Mouse (Mus musculus) limb, embryonic 14.5 days (tissue): Measurements from ENCODE around the gene Hes1. TPM values are rescaled to one million over a fixed set of nuclear protein-coding genes. Genes with fewer than 3 reads are reported as not detected.

Experiments
- ATAC-seq: fragments of 200-750 bp; cut with Nextera tagmentation; 2 replicates; pipeline ENCODE4 v1.8.0; 2017; ENCODE audit warnings: low read depth, moderate number of reproducible peaks, moderate TSS enrichment; ENCODE audit not compliant: low FRiP score
- DNase-seq: peaks from one replicate; pipeline ENCODE4 v3.0.0-alpha.2; 2015; ENCODE audit warnings: low spot score
- H3K27ac ChIP-seq: fragments of 300-500 bp; sonication (generic); replicated peaks from 2 replicates; pipeline ENCODE4 v1.5.1; 2014; ENCODE audit warnings: low read depth, mild to moderate bottlenecking, low read length, moderate library complexity, mixed read lengths
- H3K27me3 ChIP-seq: fragments of 300-500 bp; sonication (generic); 2 replicates; pipeline ENCODE4 v1.6.1; 2014; ENCODE audit warnings: low read length, mixed read lengths; ENCODE audit not compliant: control insufficient read depth, insufficient read depth
- H3K36me3 ChIP-seq: fragments of 300-500 bp; sonication (generic); 2 replicates; pipeline ENCODE4 v1.6.1; 2014; ENCODE audit warnings: mild to moderate bottlenecking, low read length, moderate library complexity, mixed read lengths; ENCODE audit not compliant: control insufficient read depth, insufficient read depth
- H3K4me1 ChIP-seq: fragments of 300-500 bp; sonication (generic); 2 replicates; pipeline ENCODE4 v1.6.1; 2014; ENCODE audit warnings: antibody characterized with exemption, low read length, mixed read lengths; ENCODE audit not compliant: control insufficient read depth, insufficient read depth
- H3K4me2 ChIP-seq: fragments of 300-500 bp; sonication (generic); replicated peaks from 2 replicates; pipeline ENCODE4 v1.6.1; 2014; ENCODE audit warnings: low read depth, mild to moderate bottlenecking, low read length, moderate library complexity; ENCODE audit not compliant: severe bottlenecking
- H3K4me3 ChIP-seq: fragments of 300-500 bp; sonication (generic); replicated peaks from 2 replicates; pipeline ENCODE4 v1.5.1; 2014; ENCODE audit warnings: low read length
- H3K9ac ChIP-seq: fragments of 300-500 bp; sonication (generic); 2 replicates; pipeline ENCODE4 v1.6.1; 2014; ENCODE audit warnings: mild to moderate bottlenecking, low read depth, low read length, moderate library complexity; ENCODE audit not compliant: severe bottlenecking
- H3K9me3 ChIP-seq: fragments of 300-500 bp; sonication (generic); 2 replicates; pipeline ENCODE4 v1.6.1; 2016; ENCODE audit warnings: low read length; ENCODE audit not compliant: control insufficient read depth
- POLR2A ChIP-seq: fragments of 200-500 bp; IDR thresholded peaks from 2 replicates; pipeline ENCODE4 v1.8.0; 2012; ENCODE audit warnings: inconsistent platforms, mild to moderate bottlenecking, moderate library complexity, borderline replicate concordance; ENCODE audit not compliant: insufficient read depth, insufficient read length; ENCODE audit errors: extremely low read depth
- WGBS: fragments of 180-500 bp; shearing (Covaris S2); extraction: QIAGEN DNeasy Blood & Tissue Kit; methylation state at CpG from one replicate; pipeline ENCODE4 v1.1.7; 2014; 5-methylcytosine and 5-hydroxymethylcytosine counted together
- polyA plus RNA-seq, 2 experiments: library from polyadenylated mRNA; depleted of rRNA in 1 of 2; stranded (reverse) in 1 of 2; unstranded in 1 of 2; fragments of >200 nt; fragmentation: Nextera tagmentation in 1 of 2; extraction: Ambion mirVana in 1 of 2; gene quantifications; 2 replicates each; pipeline versions ENCODE4 v1.2.1 to v1.2.3; 2012 to 2014

The Hes1 gene
- polyA plus RNA-seq, 2 experiments = 71.9 to 143 TPM

DNA sequence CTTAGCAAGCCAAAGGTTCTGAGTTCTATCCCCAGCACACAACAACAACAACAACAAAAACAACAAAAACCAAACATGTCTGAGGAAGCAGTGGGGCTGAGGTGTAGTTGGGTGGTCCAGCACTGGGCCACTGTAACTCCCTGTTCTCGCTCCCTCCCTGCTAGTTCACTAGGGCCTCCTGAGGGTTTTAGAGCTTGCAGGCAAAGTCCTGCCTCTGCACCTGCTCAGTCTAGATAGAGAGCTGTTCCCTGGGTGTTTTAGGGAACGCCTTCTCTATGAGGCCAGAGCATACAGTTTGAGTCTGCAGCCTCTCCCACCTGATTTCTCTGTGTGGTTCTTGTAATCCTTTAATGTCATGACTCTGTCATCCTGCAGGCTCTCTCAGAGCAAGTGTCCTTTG, 11.9 kb upstream of the Hes1 start:
- TF ChIP-seq POLR2A = no peak
- 45% methylated on average over 2 of the region's 2 CpGs for WGBS
- no peak for ATAC-seq

DNA sequence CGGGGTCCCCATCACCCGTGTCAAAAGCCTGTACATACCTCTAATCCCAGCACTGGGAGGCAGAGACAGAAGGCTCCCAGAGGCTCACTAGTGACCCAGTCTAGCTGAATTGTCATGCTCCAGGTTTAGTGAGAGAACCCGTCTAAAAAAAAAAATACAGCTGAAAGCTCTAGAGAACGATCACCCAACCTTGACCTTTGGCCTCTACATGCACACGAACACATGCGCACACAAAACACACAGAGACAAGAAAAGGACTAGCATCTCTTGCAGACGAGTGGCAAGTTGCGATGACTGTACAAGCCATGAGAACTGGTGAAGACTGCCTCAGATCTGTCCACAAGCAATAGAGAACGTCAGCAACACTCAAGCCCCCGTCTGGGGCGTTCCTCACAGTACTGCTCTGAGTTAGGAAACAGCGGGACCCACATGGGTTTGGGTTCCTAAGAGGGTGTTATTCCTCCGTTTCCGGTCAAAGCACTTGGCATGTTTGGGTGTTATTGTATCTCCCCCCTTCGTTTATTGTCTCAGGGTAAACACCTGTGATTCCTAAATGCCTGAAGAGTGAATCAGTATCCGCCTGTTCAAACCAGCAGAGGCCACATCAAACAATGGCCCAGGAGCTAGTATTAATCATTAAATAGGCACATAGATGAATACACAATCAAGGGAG, 11.2 kb upstream of the Hes1 start:
- 65% methylated on average over 16 of the region's 16 CpGs for WGBS
- DNase-seq = no peak
- no peak for ATAC-seq
- Histone ChIP-seq H3K27ac (no peak overlapping the region), H3K27me3 (no peaks in the 10 kb centered on the region), H3K9me3 (0 out of 2 replicates have a peak, but pooled peaks cover 4% of the 10 kb centered on the region), H3K4me1 (peaks cover 8% of the 10 kb centered on the region; the same call in 1 of the 2 replicates), H3K36me3 (no peaks in the 10 kb centered on the region), H3K9ac (no peak overlapping the region), H3K4me2 (no peak overlapping the region), H3K4me3 (no peak overlapping the region)
- no peak for TF ChIP-seq POLR2A

More for the DNA sequence above, 11.9 kb upstream of the Hes1 start:
- no peak for DNase-seq
- H3K27ac ChIP-seq = no peak overlapping the region
- H3K4me3 ChIP-seq = no peak overlapping the region
- no peak overlapping the region for H3K4me2 ChIP-seq
- 0 out of 2 replicates have a peak, but pooled peaks cover 4% of the 10 kb centered on the region for H3K9me3 ChIP-seq
- no peak overlapping the region for H3K9ac ChIP-seq
- no peaks in the 10 kb centered on the region for H3K27me3 ChIP-seq
- peaks cover 6% of the 10 kb centered on the region; the same call in 1 of the 2 replicates for H3K4me1 ChIP-seq
- no peaks in the 10 kb centered on the region for H3K36me3 ChIP-seq

DNA sequence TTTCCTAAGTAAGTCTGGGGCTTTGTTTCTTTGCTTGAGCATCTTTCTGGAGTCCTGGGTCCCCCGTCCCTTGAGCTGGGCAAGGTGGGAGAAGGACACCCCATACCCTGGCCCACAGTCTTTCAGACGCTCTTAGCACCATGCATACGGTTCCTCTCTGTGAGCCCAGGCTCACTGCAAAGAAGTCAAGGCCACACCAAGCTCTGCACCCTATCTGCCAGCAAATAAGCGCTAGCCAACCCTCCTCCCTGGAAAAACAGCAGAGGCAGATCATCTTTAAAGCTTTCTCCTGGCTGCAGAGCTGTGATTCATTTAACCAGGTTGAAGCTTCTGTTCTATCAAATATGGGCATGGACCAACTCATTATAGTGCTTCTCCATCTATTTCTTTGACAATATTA, 9.6 kb upstream of the Hes1 start:
- Histone ChIP-seq H3K9ac (no peak overlapping the region), H3K36me3 (no peaks in the 10 kb centered on the region), H3K9me3 (0 out of 2 replicates have a peak, but pooled peaks cover 4% of the 10 kb centered on the region), H3K4me3 (no peak overlapping the region), H3K27ac (no peak overlapping the region), H3K4me2 (no peak overlapping the region), H3K4me1 (peaks cover 23% of the 10 kb centered on the region), H3K27me3 (no peaks in the 10 kb centered on the region)
- no peak for DNase-seq
- 69% methylated on average over 4 of the region's 4 CpGs for WGBS
- no peak for TF ChIP-seq POLR2A
- no peak for ATAC-seq

DNA sequence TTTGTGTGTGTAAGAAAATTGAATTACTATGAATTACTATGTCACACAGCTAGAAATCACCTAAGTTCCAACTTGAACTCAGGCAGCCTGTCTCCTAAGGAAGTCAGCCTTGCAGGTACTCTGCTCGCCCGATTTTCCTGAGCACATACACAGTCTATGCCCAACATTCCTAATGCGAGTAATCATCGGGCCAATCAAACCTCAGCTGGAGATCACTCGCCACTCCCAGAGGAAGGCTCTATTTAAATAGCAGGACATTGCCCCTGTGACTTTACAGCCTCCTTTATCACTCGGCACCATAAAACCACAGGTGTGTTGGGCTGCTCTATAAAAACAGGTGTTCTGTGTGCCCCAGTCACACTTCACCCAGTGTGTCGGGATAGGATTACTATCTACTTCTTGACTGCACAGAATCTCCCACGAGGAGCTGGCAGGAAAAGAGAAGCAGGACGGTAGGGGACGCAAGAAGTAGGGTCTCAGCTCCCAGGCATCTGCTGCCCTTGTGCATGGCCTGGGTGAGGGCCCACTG, 8.8 kb upstream of the Hes1 start:
- TF ChIP-seq POLR2A = no peak
- H3K4me1 ChIP-seq = peaks cover 30% of the 10 kb centered on the region
- no peak for DNase-seq
- no peak overlapping the region for H3K4me2 ChIP-seq
- WGBS = 22% methylated on average over 10 of the region's 10 CpGs
- no peaks in the 10 kb centered on the region for H3K27me3 ChIP-seq
- H3K36me3 ChIP-seq = no peaks in the 10 kb centered on the region
- H3K9ac ChIP-seq = no peak overlapping the region
- no peak overlapping the region for H3K4me3 ChIP-seq
- no peak for ATAC-seq
- no peaks in the 10 kb centered on the region for H3K9me3 ChIP-seq
- H3K27ac ChIP-seq = no peak overlapping the region

GRCm38 (mm10) chr16:30055927-30056326, 8.3 kb upstream of the Hes1 start:
- ATAC-seq (no peak), DNase-seq (no peak)
- WGBS = 60% methylated on average over 7 of the region's 7 CpGs
- H3K27me3 ChIP-seq = no peaks in the 10 kb centered on the region
- no peak for TF ChIP-seq POLR2A
- no peaks in the 10 kb centered on the region for H3K36me3 ChIP-seq
- no peaks in the 10 kb centered on the region for H3K9me3 ChIP-seq
- H3K4me1 ChIP-seq = peaks cover 35% of the 10 kb centered on the region
- no peak overlapping the region for H3K4me2 ChIP-seq
- no peak overlapping the region for H3K4me3 ChIP-seq
- H3K27ac ChIP-seq = no peak overlapping the region
- no peak overlapping the region for H3K9ac ChIP-seq
